Mouse (Mus musculus) ovary, postnatal 14 days (tissue): ENCODE measurements around the gene Ptp4a2.
"Not testable (repeated sequence)": the region's sequence is repeated elsewhere in the genome, so short reads cannot be mapped to it uniquely, and the experiment has no call there.

ENCODE experiments used
- DNase-seq: peaks from one replicate; pipeline ENCODE4 v3.0.0; 2022; ENCODE audit warnings: low spot score

Ptp4a2 gene

GRCm38 (mm10) chr4:129810798-129811604 lies at the start of gene Ptp4a2:
Gene Ptp4a2 (plus strand): TSS chr4:129811219.
- peak; percentile 26 for DNase-seq

DNA sequence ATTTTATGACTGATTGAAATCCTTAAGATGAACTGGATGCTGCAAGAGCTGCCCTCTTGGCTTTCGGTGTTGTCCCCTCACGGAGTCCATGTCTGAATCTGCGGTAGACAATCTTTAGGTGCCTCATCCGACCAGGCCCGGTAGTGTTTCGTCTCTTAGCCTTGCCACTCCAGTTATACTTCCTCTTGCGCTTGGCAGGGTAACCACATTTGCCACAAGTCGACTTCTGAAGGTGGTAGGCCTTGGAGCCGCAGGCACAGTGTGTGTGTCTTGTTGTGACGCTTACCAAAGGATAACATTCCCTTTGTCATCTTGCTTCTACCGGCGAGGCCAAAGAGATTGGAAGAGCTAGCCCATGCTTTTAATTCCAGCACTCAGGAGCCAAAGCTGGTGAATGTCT lies 49.4 kb upstream of the Ptp4a2 start:
- DNase-seq = no peak

DNA sequence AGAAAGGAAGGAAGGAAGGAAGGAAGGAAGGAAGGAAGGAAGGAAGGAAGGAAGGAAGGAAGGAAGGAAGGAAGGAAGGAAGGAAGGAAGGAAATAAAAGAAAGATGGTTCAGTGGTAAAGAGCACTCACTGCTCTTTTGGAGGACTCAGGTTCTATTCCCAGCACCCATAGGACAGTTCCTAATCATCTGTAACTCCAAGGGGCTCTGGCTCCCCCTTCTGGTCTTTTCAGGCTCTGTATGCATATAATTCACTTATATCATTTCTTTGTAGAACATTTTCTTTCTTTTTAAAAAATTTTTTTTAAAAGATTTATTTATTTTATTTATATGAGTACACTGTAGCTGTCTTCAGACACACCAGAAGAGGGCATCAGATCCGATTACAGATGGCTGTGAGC lies 48.5 kb upstream of the Ptp4a2 start:
- DNase-seq = not testable (repeated sequence)

GRCm38 (mm10) chr4:129765351-129765750 lies 45.7 kb upstream of the Ptp4a2 start:
- no peak for DNase-seq

DNA sequence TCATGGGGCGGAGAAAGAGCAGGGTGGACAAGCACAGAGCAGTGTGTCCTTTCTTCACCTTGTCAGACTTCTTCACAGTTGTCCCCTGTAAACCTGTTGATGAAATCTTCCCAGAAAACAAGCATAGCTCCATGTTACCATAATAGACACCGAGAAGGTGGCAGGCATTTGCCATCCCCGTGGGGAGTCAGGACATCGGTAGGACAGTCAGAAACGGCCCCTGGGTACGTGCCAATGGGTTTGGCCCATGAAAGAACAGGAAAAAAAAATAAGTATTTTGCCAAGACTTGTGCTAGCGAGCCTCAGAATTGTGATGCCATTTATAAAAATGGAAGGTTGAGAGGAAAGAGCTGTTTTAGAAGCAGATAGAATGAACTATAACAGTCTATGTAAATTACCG lies 43.2 kb upstream of the Ptp4a2 start:
- DNase-seq = no peak

GRCm38 (mm10) chr4:129768742-129769141 lies 42.3 kb upstream of the Ptp4a2 start:
- not testable (repeated sequence) for DNase-seq

GRCm38 (mm10) chr4:129770600-129770999 lies 40.4 kb upstream of the Ptp4a2 start:
- no peak for DNase-seq

GRCm38 (mm10) chr4:129771314-129771671 lies 39.7 kb upstream of the Ptp4a2 start:
- DNase-seq = no peak

- no peak for DNase-seq
Observed at GRCm38 (mm10) chr4:129771672-129772521, 39.1 kb upstream of the Ptp4a2 start.

DNA sequence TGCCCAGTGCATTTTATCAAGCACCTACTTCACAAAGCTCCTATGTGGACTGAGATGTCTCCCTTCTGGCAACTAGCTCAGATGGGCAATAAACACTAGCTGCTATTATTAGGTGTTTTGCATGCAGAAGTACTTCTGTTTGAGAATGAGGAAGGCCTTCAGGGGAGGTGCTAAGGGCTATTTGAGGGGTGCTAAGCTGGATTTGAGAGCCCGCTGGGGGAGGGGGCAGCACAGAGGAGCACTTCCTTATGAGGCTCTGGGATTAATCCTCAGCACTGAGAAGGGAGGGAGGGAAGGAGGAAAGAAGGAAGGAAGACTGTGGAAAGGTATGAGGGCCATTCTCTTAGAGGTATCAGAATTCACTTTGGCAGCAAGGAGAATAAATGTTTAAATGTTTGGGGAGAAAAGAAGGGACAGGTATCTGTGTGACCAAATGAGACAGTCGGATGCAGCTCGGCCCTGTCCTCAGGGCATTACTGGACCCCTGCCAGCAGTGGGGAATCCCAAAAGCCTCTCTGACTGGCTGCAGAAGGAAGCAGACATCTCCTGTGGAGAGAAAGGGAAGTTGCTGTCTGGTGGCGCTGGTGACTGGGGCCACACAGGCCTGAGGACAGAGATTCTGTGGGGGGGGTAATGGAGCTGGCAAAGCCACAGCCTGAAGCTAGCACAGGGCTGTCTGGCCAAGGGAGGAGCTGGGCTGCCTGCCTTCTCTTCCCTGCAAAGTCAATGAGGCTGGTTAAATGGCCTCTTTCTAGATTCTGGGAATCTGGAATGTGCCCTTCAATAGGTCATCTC lies 28.9 kb upstream of the Ptp4a2 start:
- no peak for DNase-seq

- DNase-seq = no peak
Observed at GRCm38 (mm10) chr4:129782857-129783331, 28.1 kb upstream of the Ptp4a2 start.

DNA sequence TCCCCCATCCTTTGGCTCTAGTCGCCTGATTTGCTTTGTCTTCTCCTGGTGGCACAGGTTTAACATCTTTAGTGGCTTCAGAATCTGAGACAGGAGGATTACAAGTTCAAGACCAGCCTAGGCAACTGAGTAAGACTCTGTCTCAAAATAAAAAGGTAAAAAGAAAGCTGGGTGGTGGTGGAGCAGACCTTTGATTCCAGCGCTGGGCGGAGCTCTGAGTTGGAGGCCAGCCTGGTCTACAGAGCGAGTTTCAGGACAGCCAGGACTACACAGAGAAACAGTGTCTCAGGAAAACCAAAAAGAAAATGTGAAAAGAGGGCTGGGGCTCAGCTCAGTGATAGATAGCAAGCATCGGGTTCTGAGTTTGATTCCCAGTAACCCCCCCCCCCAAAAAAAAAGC lies 27.5 kb upstream of the Ptp4a2 start:
- DNase-seq = no peak

DNA sequence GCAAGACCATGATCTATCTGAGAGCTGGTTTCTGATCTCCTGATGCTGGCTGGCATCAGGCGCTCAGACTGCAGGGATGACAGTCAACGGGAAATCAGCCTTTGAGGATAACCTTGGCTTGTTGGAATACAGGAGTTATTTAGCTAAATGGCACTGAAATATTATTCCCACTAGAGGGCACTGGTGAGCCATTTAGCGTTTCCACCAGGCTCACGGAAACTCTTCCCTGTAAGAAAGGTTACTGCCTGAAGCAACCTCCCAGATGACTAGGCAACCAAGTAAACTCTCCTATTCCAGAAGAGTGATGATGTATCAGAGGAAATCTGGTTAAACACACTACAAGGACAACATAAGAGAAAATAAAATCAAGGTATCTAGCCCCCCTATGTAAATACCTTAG lies 25.8 kb upstream of the Ptp4a2 start:
- DNase-seq = peak; percentile 66

- DNase-seq = no peak
Observed at GRCm38 (mm10) chr4:129788693-129789092, 22.3 kb upstream of the Ptp4a2 start.

GRCm38 (mm10) chr4:129789635-129790034 lies 21.4 kb upstream of the Ptp4a2 start:
- DNase-seq = no peak

DNA sequence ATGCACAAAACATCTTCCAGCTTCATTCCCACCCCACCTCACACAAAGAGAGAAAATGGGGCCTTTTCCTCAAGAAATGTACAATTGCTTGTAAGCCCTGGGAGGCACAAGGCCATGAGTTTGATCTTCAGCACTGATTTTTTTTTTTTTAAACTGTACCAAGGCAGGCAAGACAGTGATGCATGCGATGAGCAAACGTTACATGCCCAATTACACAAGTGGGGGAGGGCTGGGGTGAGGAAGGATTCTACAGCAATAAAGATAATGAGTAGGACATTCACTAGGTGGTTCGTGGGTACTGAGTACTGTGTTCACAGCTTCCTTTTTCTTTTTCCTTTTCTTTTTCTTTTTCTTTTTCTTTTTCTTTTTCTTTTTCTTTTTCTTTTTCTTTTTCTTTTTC lies 20.5 kb upstream of the Ptp4a2 start:
- no peak for DNase-seq

DNA sequence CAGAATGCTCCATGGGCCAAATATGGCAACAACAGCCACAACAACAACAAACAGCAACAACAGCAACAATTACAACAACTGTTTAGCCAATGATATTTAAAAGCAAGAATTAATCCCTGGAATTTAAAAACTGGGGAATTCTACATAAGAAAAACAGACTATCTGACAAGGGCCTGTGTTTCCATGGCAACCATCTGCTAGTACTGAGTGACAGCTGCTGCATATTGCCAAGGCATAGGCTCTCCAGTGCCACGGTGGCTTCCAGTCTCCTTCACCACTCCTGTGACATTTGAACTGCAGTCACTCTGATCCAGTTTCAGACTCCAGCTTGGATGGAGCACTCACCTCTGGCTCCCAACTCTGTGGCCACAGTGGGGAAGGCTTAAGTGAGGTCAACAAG lies 19.6 kb upstream of the Ptp4a2 start:
- no peak for DNase-seq

DNA sequence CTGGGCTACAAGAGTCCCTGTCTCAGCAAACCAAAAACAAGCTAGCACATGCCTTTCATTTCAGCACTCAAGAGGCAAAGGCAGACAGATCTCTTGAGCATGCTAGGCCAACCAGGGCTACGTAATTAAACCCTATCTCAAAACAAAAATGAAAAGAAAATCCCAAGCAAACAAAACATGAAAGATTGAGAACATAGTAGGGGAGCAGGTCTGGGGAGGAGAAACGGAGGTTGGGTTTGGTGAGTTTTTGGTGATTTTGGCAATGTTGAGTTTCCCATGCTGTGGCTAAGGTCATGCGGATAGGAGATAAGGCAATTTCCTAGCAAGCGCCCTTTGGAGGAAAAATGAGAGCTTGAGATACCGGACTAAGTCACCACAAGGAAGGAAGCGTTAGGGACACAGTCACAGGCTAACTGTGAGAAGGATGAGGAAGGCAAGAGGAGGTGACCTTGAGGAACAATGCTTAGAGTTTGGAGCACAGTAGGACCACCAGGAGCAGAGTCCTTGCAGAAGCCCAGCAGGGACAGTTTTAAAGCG lies 18.3 kb upstream of the Ptp4a2 start:
- DNase-seq = no peak

GRCm38 (mm10) chr4:129793713-129794329 lies 17.2 kb upstream of the Ptp4a2 start:
- DNase-seq = no peak

DNA sequence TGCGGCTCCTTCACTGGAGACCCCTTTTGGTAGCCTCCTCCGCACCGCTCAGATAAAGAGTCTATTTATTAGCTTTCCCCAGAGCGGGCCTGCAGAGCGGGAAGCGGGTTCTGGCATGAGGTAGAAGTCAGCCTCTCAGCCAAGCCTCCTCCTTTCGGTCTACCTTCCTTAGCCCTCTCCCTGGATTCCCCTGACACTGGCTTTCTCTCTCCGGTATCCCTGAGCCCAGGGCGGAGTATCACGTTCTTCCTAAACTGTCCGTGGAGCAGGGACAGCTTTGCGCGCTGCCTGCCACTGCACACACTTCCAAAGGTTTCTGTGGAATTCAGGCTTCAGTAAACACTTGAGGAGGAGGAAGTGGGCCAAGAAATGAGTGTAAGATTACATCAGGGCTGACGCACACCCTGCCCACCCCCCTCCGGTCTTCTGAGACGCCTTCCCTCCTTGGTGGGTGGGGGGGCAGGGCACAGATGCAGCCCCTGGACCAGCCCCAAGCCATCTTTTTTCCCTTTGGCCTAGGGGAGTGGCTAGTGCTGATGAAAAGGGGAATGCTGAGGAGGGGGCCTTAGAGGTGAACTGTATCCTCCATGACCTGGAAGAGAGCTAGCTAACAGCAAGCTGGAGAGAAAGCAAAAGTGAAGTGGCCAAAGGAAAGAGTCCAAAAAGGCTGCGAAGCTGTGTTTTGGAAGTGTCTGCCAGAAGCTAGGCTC lies 15.7 kb upstream of the Ptp4a2 start:
- peak; percentile 42 for DNase-seq

DNA sequence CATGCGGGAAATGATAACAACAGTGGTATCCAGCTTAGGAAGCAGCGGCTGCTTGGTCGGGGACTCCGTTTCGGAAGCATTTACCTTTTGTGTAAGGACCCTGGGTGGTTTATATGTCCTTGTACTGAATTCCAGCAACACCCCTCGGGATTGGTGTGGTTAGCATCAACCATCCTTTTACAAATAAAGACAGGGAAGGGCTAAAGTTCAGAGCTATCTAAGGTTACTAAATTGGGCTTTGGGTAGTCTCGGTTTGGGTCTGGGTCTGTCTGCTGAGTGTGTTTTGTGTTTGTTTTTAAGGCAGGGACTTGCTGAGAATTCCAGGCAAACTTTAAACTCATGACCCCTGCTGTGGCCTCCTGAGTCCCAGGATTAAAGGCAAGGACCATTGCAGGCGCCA lies 15.2 kb upstream of the Ptp4a2 start:
- no peak for DNase-seq
